Mouse (Mus musculus) Muller cell, postnatal 12 days (primary cell): ENCODE measurements around the gene Dpf1.

Experiments used
- DNase-seq: peaks from one replicate; pipeline ENCODE4 v3.0.0-alpha.2; 2015; ENCODE audit errors: inconsistent ontology term

Dpf1 gene

GRCm38 (mm10) chr7:29340838-29341237 is 37.1 kb downstream of the Dpf1 start:
- DNase-seq: no peak

GRCm38 (mm10) chr7:29341722-29342121 is 38.0 kb downstream of the Dpf1 start:
- no peak for DNase-seq

- no peak for DNase-seq
These were observed 38.8 kb downstream of the Dpf1 start for GRCm38 (mm10) chr7:29342489-29343092.

GRCm38 (mm10) chr7:29343746-29344145 is 40.0 kb downstream of the Dpf1 start:
- no peak for DNase-seq

GRCm38 (mm10) chr7:29345534-29345933 is 41.8 kb downstream of the Dpf1 start:
- no peak for DNase-seq

GRCm38 (mm10) chr7:29346212-29346611 is 42.5 kb downstream of the Dpf1 start:
- DNase-seq: no peak

- DNase-seq: peak; percentile 16
These were observed 46.7 kb downstream of the Dpf1 start for GRCm38 (mm10) chr7:29350489-29350888.

GRCm38 (mm10) chr7:29352246-29352645 is 48.5 kb downstream of the Dpf1 start:
- DNase-seq: peak; percentile 65

GRCm38 (mm10) chr7:29354161-29354560 is 50.4 kb downstream of the Dpf1 start:
- DNase-seq: no peak

GRCm38 (mm10) chr7:29355406-29355805 is 51.7 kb downstream of the Dpf1 start:
- DNase-seq: no peak

GRCm38 (mm10) chr7:29361497-29361896 is 57.7 kb downstream of the Dpf1 start:
- DNase-seq: no peak

GRCm38 (mm10) chr7:29364052-29364451 is 60.3 kb downstream of the Dpf1 start:
- peak; percentile 17 for DNase-seq

- no peak for DNase-seq
These were observed 63.6 kb downstream of the Dpf1 start for GRCm38 (mm10) chr7:29367166-29368003.
